Mouse (Mus musculus) pancreas, adult 10 weeks (tissue): ENCODE measurements around the gene Irs1. TPM values are rescaled to one million over a fixed set of nuclear protein-coding genes. Genes with fewer than 3 reads are reported as not detected.

ENCODE experiments used
- polyA plus RNA-seq: library from polyadenylated mRNA; stranded (reverse); fragments of 350-450 nt; fragmentation: Illumina TruSeq; extraction: RNeasy Lipid Tissue Mini Kit (QIAGEN cat#74804); gene quantifications from one replicate; pipeline ENCODE4 v1.2.3, GENCODE M21; 2015; ENCODE audit warnings: low read depth, low replicate concordance; ENCODE audit not compliant: insufficient read depth

The Irs1 gene
- polyA plus RNA-seq, result 1.3 TPM

DNA sequence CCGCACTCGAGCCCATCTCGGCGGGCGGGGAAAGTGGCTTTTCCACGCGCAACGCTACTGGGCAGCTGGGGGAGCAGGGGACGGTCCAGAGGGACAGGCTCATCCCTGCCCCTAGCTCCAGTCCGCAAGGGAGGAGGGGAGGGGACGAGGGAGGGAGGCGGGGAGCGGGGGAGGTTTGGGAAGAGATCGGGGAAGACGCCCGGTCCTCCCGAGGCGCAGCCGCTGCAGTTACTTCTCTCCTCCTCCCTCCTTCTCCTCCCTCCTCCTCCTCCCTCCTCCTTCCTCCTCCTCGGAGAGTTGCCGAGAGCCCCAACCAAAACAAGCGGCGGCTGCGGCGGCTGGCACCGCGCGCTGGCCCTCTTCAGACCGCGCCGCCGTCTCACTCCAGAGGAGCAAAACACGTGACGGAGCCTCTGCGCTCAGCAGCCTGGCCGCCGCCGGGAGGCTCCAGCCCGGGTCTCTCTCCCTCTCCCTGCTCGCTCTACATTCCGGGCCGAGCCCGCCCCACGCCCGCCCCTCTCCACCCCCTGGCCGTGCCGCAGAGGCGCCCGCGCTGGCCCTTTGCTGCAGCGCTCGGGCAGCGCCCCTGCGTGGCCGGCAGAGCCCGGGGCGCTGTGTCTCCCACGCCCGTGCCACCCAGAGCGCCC lies at the start of gene Irs1:
Gene Irs1, minus strand, starts transcription at position 266 of the 647 bp plus-strand sequence.

DNA sequence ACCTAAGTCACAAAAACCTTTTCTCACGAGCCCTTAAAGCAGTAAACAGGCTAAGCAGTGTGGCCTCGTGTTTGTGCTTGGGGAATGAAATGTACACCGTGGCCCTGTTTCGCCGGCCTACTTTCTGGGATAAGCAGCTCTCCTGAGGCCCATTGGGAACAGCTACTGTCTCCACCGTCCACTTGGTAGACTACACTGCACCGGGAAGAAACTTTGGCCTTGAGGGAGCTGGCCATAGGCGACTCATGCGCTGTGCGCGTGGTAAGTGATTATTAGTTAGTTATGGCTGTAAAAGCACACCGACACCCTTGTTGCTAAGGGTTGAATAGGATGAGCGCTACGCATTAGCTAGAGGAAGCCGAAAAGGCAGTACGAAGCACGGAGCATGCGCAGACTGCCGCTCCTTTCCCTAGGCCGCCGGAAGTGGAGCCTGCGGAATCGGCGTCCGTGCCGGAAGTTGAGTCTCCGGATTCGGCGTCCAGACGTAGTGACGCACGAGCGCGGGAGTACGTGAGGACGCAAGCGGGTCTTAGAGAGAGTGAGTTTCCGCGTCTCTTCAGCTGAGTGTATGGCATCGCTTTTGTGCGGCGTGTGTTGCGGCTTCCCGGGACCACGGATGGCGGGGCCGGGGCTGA lies 25.0 kb upstream of the Irs1 start, which contains the start of gene Rhbdd1:
Gene Rhbdd1, plus strand, starts transcription at position 342 of the 635 bp plus-strand sequence.

DNA sequence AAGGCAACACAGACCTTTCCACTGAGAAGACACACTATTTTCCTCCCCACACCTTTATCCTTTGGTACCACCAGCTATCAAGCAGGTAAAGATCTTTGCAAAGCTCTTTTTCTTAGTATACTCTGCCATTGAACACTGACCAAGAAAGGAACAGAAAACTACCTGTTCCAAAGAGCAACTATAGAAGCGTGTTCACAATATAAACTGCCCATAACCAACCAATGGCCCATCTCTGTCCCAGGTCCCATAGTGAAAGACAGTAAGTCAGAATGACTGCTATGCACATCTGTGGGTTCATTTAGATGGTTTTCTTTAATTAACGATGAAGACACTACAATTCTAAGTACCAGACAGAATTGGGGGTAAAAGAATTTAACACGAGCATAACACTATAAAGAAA lies 58.4 kb downstream of the Irs1 start, which contains the start of gene Gm9747:
Gene Gm9747, plus strand, starts transcription at position 301 of the 400 bp plus-strand sequence.

Other genes starting within 250 kb of the Irs1 start
- gene Gm9747, start 58.3 kb downstream of the Irs1 start, polyA plus RNA-seq, result not detected
- gene Rhbdd1, start 25.0 kb upstream of the Irs1 start, polyA plus RNA-seq, result 4.1 TPM